Mouse (Mus musculus) megakaryocyte, embryonic 14.5 days (primary cell): Measurements from ENCODE around the gene Serpinb9. TPM values are rescaled to one million over a fixed set of nuclear protein-coding genes. Genes with fewer than 3 reads are reported as not detected.
A peak's percentile ranks its signal among the peaks of the same experiment; 100 is the strongest.

Experiments used
- H3K27me3 ChIP-seq: replicated peaks from 2 replicates; pipeline ENCODE3; 2012; ENCODE audit warnings: inconsistent platforms
- H3K36me3 ChIP-seq: replicated peaks from 2 replicates; pipeline ENCODE3; 2012; ENCODE audit warnings: low read length, inconsistent platforms, mixed read lengths
- H3K4me1 ChIP-seq: 2 replicates; pipeline ENCODE4 v1.6.1; 2012; ENCODE audit warnings: inconsistent platforms
- H3K4me3 ChIP-seq: replicated peaks from 2 replicates; pipeline ENCODE3; 2012; ENCODE audit warnings: moderate library complexity, mild to moderate bottlenecking, inconsistent platforms
- H3K9me3 ChIP-seq: 2 replicates; pipeline ENCODE4 v1.6.1; 2012; ENCODE audit warnings: inconsistent platforms
- FLI1 ChIP-seq: IDR thresholded peaks from 2 replicates; pipeline ENCODE4 v1.6.1; 2012; ENCODE audit warnings: low read length, inconsistent platforms, mixed read lengths
- GATA1 ChIP-seq: IDR thresholded peaks from 3 replicates; pipeline ENCODE4 v1.6.1; 2012; ENCODE audit warnings: mixed read lengths, low read length, inconsistent platforms, borderline replicate concordance
- polyA plus RNA-seq: library from polyadenylated mRNA; stranded (reverse); fragments of >175 nt; gene quantifications from 2 replicates; pipeline ENCODE4 v1.2.3, GENCODE M21; 2012; ENCODE audit warnings: low replicate concordance; ENCODE audit not compliant: insufficient read depth

The Serpinb9 gene
- polyA plus RNA-seq, 1 experiment: 0.55 TPM

DNA sequence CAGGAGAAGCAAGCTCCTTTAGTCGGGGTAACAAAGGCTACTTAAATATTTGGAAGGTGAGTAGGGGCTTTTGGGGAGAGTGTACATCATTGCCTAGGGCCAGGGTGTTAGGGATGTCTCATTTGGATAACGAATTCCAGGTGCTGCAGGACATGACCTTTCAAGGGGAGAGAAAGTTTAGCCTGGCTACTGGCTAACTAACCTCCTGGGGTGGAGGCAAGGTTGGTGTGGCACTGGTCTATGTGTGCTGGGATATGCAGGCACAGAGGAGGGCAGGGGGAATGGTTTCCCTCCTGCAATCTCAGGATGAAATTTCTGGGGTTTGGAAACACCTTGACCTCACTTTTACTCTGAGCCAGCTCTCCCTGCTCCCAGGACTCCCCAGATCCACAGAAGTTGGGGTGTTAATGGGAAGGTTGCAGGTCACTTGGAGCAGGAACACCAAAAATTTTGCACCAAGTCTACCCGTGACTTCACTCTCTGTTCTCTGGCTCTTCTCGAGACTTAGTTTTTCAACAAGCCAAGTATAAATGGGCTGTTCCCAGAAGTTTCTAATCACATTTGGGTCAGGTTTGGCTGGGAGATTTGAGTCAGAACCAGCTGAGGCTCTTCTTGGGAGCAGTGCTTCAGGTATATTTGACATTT lies 33.9 kb upstream of the Serpinb9 start:
- Histone ChIP-seq H3K9me3 (0 out of 2 replicates have a peak, but pooled peaks cover 7% of the 10 kb centered on the region), H3K27me3 (no peaks in the 10 kb centered on the region), H3K4me3 (peak overlapping the region; percentile 16), H3K36me3 (peaks cover 34% of the 10 kb centered on the region), H3K4me1 (peaks cover 63% of the 10 kb centered on the region)
- TF ChIP-seq GATA1 (no peak), FLI1 (no peak)

DNA sequence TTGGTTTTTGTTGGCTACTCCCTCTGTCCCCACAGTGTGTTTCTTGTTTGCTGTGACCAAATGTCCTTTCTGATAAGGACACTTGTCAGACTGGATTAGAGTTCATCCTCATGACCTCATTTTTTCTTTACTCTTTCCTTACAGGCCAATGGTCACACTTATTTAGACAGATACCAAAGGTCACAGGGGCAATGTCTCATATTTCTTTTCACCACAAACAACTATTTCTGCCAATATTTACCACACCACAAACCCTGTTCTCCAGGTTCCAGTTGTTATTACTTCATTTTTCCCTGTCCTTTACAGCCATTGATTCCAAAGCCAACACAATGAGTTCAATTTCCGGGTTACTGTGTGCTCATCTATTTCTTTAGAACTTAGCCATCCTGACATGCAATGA lies 33.4 kb upstream of the Serpinb9 start:
- peaks cover 38% of the 10 kb centered on the region for H3K36me3 ChIP-seq
- TF ChIP-seq GATA1: no peak
- TF ChIP-seq FLI1: no peak
- H3K9me3 ChIP-seq: 0 out of 2 replicates have a peak, but pooled peaks cover 7% of the 10 kb centered on the region
- no peak overlapping the region for H3K4me3 ChIP-seq
- H3K27me3 ChIP-seq: no peaks in the 10 kb centered on the region
- peaks cover 59% of the 10 kb centered on the region for H3K4me1 ChIP-seq

DNA sequence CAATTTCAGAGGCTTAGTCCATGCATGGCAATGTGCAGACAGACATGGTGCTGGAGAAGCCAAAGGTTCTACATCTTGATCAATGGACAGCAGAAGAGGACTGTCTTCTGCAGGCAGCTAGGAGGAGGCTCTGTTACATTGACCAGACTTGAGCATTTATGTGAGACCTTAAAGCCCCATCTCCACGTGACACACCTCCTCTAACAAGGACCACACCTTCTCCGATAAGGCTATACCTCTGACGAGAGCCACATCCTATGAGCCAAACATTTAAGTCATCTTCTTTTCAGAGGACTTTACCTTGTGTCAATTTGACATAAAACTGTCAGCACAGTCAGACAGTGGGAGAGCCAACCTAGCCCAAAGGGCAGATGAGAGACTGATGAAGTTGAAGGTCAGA lies 32.3 kb upstream of the Serpinb9 start:
- Histone ChIP-seq H3K36me3 (peaks cover 49% of the 10 kb centered on the region), H3K9me3 (0 out of 2 replicates have a peak, but pooled peaks cover 7% of the 10 kb centered on the region), H3K4me1 (peaks cover 50% of the 10 kb centered on the region), H3K4me3 (no peak overlapping the region), H3K27me3 (no peaks in the 10 kb centered on the region)
- TF ChIP-seq FLI1: no peak
- TF ChIP-seq GATA1: no peak

DNA sequence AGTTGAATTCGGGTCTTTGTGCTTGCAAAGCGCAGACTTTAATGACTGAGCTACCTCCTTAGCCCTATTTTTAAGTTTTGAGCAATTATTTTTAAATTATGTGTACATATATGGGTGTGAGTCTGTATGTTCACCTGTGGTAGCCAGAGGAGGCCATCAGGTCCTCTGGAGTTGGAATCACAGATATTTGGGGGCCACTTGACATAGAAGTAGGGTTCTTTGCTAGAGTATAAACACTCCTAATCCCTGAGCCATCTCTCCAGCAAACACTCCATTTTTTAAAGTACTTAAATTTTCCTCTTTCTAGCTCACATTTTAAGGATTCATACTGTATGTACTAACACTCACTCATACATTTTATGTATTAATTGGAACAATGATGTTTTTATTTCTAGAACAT lies 28.8 kb upstream of the Serpinb9 start:
- Histone ChIP-seq H3K4me1 (peaks cover 16% of the 10 kb centered on the region), H3K36me3 (peaks cover 77% of the 10 kb centered on the region)
- TF ChIP-seq FLI1: no peak
- TF ChIP-seq GATA1: no peak

DNA sequence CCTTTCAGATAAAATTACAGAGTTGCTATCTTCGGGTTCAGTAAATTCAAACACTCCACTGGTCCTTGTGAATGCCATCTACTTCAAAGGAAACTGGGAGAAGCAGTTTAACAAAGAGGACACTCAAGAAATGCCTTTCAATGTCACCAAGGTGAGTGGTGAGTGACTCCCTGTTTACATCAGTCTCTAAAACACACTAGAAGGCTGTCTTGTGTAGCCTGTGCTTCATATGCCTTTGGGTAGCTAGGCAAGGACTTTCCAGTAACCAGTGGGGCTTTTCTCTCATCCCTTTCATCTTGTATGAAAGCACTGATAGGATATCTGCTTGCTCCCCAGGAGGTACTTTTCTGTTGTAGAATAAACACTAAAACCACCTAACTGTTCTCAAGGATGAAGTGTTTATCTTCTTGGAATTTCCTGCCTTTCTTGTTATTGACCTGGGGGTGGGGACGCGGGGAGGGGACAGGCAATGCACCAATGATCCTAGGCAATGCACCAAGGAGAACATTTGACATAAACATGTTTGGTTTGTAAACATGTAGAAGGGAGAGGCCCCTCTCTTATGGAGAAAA lies 28.1 kb upstream of the Serpinb9 start:
- Histone ChIP-seq H3K27me3 (no peaks in the 10 kb centered on the region), H3K4me1 (peaks cover 9% of the 10 kb centered on the region), H3K9me3 (0 out of 2 replicates have a peak, but pooled peaks cover 7% of the 10 kb centered on the region), H3K4me3 (no peak overlapping the region), H3K36me3 (peaks cover 76% of the 10 kb centered on the region)
- TF ChIP-seq GATA1: no peak
- TF ChIP-seq FLI1: no peak

More for the DNA sequence above, 28.8 kb upstream of the Serpinb9 start:
- Histone ChIP-seq H3K4me3 (no peak overlapping the region), H3K27me3 (no peaks in the 10 kb centered on the region), H3K9me3 (0 out of 2 replicates have a peak, but pooled peaks cover 7% of the 10 kb centered on the region)

DNA sequence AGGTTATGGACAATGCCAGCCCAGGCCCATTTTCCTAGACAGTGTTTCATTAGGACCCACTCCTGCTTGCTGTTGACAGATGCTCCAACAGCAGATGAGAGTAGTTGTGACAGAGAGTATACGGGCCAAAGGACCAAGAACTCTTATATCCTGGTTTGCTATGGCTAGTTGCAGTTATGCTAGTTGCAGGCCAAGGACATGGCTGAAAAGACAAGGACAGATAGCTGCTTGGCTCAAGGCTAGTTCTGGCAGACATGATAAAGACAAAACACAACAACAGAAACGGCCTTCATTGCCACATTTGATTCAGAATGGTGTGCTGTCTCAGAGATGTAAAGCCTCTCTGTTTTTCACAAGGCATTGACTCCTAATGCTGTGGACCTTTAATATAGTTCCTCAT lies 27.3 kb upstream of the Serpinb9 start:
- H3K4me3 ChIP-seq: no peak overlapping the region
- TF ChIP-seq GATA1 (no peak), FLI1 (no peak)
- peaks cover 69% of the 10 kb centered on the region for H3K36me3 ChIP-seq
- 0 out of 2 replicates have a peak, but pooled peaks cover 1% of the 10 kb centered on the region for H3K9me3 ChIP-seq
- peaks cover 8% of the 10 kb centered on the region for H3K4me1 ChIP-seq
- H3K27me3 ChIP-seq: no peaks in the 10 kb centered on the region

DNA sequence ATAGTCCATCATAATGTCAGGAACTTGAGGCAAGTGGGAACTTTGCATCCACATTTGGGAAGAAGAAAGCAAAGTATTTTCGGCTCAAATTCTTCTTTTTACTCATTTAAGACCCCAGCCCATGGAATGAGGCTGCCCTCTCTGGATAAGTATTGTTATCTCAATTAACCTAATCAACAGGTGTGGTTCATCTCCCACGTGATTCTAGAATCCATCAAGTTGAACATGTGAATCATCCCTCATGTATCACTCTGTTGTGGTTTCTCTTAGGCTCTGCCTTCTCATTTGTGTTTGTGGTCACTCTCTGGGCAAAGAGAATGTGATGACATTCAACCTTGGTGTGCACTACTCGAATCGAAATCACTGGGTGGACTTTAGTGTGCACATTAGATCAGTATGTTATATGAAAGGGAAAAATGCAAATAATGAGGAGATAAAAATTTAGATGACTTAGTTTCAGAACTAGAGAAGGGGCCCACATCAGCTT lies 20.5 kb upstream of the Serpinb9 start:
- Histone ChIP-seq H3K4me1 (peaks cover 4% of the 10 kb centered on the region; the same call in 1 of the 2 replicates), H3K36me3 (peaks cover 19% of the 10 kb centered on the region), H3K9me3 (no peaks in the 10 kb centered on the region; the same call in 1 of the 2 replicates), H3K4me3 (no peak overlapping the region), H3K27me3 (no peaks in the 10 kb centered on the region)
- TF ChIP-seq GATA1 (no peak), FLI1 (no peak)

DNA sequence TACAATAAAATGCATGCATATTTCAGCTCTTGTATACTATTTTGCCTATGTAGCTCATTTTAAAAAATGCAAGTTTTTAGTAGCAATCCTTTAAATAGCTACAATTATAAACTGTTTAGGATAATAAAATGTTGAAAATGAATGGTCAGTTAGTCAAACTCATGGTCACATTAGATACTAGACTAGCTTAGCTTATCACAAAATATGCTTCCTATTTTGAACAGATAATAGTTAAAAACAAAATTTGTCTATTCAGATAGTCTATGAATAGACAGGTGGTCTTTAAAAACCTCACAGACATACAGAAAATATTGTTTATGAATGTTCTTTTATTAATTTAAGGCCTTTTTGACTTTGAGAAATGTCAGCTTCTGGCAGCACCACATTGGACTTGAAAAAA lies 16.8 kb upstream of the Serpinb9 start:
- peaks cover 4% of the 10 kb centered on the region for H3K36me3 ChIP-seq
- no peak overlapping the region for H3K4me3 ChIP-seq
- H3K4me1 ChIP-seq: peaks cover 13% of the 10 kb centered on the region
- H3K9me3 ChIP-seq: no peaks in the 10 kb centered on the region; the same call in 1 of the 2 replicates
- H3K27me3 ChIP-seq: no peaks in the 10 kb centered on the region
- TF ChIP-seq GATA1 (no peak), FLI1 (no peak)

DNA sequence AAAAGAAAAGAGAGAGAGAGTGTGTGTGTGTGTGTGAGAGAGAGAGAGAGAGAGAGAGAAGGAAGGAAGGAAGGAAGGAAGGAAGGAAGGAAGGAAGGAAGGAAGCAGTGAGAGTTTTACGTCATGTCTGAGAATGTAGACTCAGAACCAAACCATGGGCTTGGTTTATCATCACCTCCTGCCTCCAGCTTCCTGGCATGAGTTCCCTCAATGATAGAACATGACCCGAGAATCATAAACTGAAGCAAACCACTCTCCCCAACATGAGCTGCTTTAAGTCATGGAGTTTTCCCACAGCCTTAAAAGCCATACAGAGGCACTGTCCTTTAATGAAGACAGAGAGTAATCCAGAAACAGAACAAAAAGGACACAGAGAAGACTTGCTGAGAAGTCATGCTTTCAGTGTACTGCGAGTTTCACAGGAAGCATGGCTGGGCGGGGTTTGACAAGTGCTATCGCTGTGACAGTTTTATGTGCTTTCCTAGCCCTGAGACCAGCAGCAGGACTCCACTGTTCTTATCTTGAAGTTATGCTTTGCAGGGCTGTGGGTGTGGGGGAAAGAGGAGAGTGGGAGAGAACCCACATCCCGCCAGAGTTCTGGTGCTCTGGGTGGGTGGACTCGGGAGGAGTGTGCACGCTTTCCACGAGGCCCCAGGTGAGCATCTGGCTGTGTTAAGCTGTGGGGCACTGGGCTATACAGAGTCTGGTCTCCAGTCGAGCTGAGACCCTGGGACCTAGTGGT lies 9.7 kb upstream of the Serpinb9 start:
- TF ChIP-seq FLI1 (no peak), GATA1 (no peak)
- H3K9me3 ChIP-seq: peaks cover 3% of the 10 kb centered on the region; the same call in 1 of the 2 replicates
- peaks cover 42% of the 10 kb centered on the region for H3K4me1 ChIP-seq
- H3K4me3 ChIP-seq: peak overlapping the region; percentile 75
- H3K27me3 ChIP-seq: no peaks in the 10 kb centered on the region
- peaks cover 2% of the 10 kb centered on the region for H3K36me3 ChIP-seq
